Mouse (Mus musculus): ENCODE measurements at regions not wholly inside any gene's neighbourhood (a gene's known extent, or its start where the extent isn't known, plus 50 kb on each side); places are given as distances from the start of the nearest gene placed in this dataset.

GRCm38 (mm10) chr10:37995691-37996445, 825.7 kb downstream of the Rfpl4b start:
- Histone ChIP-seq H3K4me1 (replicated peaks) (no peaks in the 10 kb centered on the region), H3K9me3 (replicated peaks) (no peaks in the 10 kb centered on the region), H3K4me2 (no peak overlapping the region), H3K9ac (no peak overlapping the region), H3K27ac (ENCODE audit: poor library complexity, severe bottlenecking) (no peak overlapping the region), H3K4me3 (no peak overlapping the region), H3K36me3 (no peaks in the 10 kb centered on the region), H3K27me3 (replicated peaks) (no peaks in the 10 kb centered on the region)
- no peak for ATAC-seq (ENCODE audit: insufficient number of reproducible peaks, low FRiP score)

GRCm38 (mm10) chr10:37988297-37989263, 833.0 kb downstream of the Rfpl4b start:
- peak overlapping the region; percentile 6; the same call in 1 of the 2 replicates for H3K4me2 ChIP-seq
- WGBS = 55% methylated on average over 11 of the region's 11 CpGs
- H3K4me1 ChIP-seq (replicated peaks) = no peaks in the 10 kb centered on the region; the same call in 1 of the 2 replicates
- no peaks in the 10 kb centered on the region for H3K36me3 ChIP-seq
- ATAC-seq (ENCODE audit: insufficient number of reproducible peaks, low FRiP score) = no peak
- no peaks in the 10 kb centered on the region for H3K27me3 ChIP-seq (replicated peaks)
- no peak overlapping the region for H3K9ac ChIP-seq
- H3K27ac ChIP-seq (ENCODE audit: poor library complexity, severe bottlenecking) = no peak overlapping the region
- H3K4me3 ChIP-seq = no peak overlapping the region; the same call in 1 of the 2 replicates
- no peaks in the 10 kb centered on the region; the same call in 1 of the 2 replicates for H3K9me3 ChIP-seq (replicated peaks)

- ATAC-seq (ENCODE audit: insufficient number of reproducible peaks, low FRiP score) = no peak
- Histone ChIP-seq H3K4me2 (no peak overlapping the region), H3K4me1 (replicated peaks) (no peaks in the 10 kb centered on the region), H3K27me3 (replicated peaks) (no peaks in the 10 kb centered on the region), H3K4me3 (no peak overlapping the region), H3K27ac (ENCODE audit: poor library complexity, severe bottlenecking) (no peak overlapping the region), H3K9me3 (replicated peaks) (no peaks in the 10 kb centered on the region), H3K9ac (no peak overlapping the region), H3K36me3 (no peaks in the 10 kb centered on the region)
- 52% methylated on average over 3 of the region's 3 CpGs for WGBS
Observed at GRCm38 (mm10) chr10:37978899-37979539, 840.3 kb upstream of the Marcks start.

GRCm38 (mm10) chr10:37960051-37960450, 821.3 kb upstream of the Marcks start:
- Histone ChIP-seq H3K4me3 (no peak overlapping the region), H3K27ac (ENCODE audit: poor library complexity, severe bottlenecking) (no peak overlapping the region), H3K27me3 (replicated peaks) (no peaks in the 10 kb centered on the region), H3K9me3 (replicated peaks) (no peaks in the 10 kb centered on the region), H3K36me3 (no peaks in the 10 kb centered on the region), H3K4me2 (no peak overlapping the region), H3K4me1 (replicated peaks) (no peaks in the 10 kb centered on the region), H3K9ac (no peak overlapping the region)
- no peak for ATAC-seq (ENCODE audit: insufficient number of reproducible peaks, low FRiP score)

- 51% methylated on average over 2 of the region's 2 CpGs for WGBS
- H3K4me2 ChIP-seq = no peak overlapping the region
- no peak overlapping the region for H3K4me3 ChIP-seq
- H3K4me1 ChIP-seq (replicated peaks) = 0 out of 2 replicates have a peak, but pooled peaks cover 5% of the 10 kb centered on the region
- H3K9me3 ChIP-seq (replicated peaks) = no peaks in the 10 kb centered on the region
- ATAC-seq (ENCODE audit: insufficient number of reproducible peaks, low FRiP score) = no peak
- H3K27me3 ChIP-seq (replicated peaks) = no peaks in the 10 kb centered on the region
- H3K9ac ChIP-seq = no peak overlapping the region
- no peak overlapping the region for H3K27ac ChIP-seq (ENCODE audit: poor library complexity, severe bottlenecking)
- no peaks in the 10 kb centered on the region for H3K36me3 ChIP-seq
Observed at GRCm38 (mm10) chr10:37914780-37915179, 776.1 kb upstream of the Marcks start.

GRCm38 (mm10) chr10:37911669-37912068, 772.9 kb upstream of the Marcks start:
- no peak overlapping the region for H3K9ac ChIP-seq
- H3K27ac ChIP-seq (ENCODE audit: poor library complexity, severe bottlenecking) = no peak overlapping the region
- no peaks in the 10 kb centered on the region for H3K9me3 ChIP-seq (replicated peaks)
- H3K4me3 ChIP-seq = no peak overlapping the region
- H3K4me2 ChIP-seq = no peak overlapping the region
- H3K27me3 ChIP-seq (replicated peaks) = no peaks in the 10 kb centered on the region
- no peaks in the 10 kb centered on the region for H3K36me3 ChIP-seq
- H3K4me1 ChIP-seq (replicated peaks) = no peaks in the 10 kb centered on the region
- ATAC-seq (ENCODE audit: insufficient number of reproducible peaks, low FRiP score) = no peak

GRCm38 (mm10) chr10:37908276-37908675, 769.6 kb upstream of the Marcks start:
- no peaks in the 10 kb centered on the region for H3K4me1 ChIP-seq (replicated peaks)
- no peaks in the 10 kb centered on the region for H3K27me3 ChIP-seq (replicated peaks)
- WGBS = 57% methylated on average over 2 of the region's 2 CpGs
- no peak for ATAC-seq (ENCODE audit: insufficient number of reproducible peaks, low FRiP score)
- no peak overlapping the region for H3K4me3 ChIP-seq
- no peaks in the 10 kb centered on the region for H3K36me3 ChIP-seq
- no peak overlapping the region for H3K27ac ChIP-seq (ENCODE audit: poor library complexity, severe bottlenecking)
- H3K4me2 ChIP-seq = no peak overlapping the region
- H3K9ac ChIP-seq = no peak overlapping the region
- H3K9me3 ChIP-seq (replicated peaks) = no peaks in the 10 kb centered on the region

- Histone ChIP-seq H3K36me3 (no peaks in the 10 kb centered on the region), H3K27ac (ENCODE audit: poor library complexity, severe bottlenecking) (no peak overlapping the region), H3K4me2 (no peak overlapping the region), H3K27me3 (replicated peaks) (no peaks in the 10 kb centered on the region), H3K9ac (no peak overlapping the region), H3K4me3 (no peak overlapping the region), H3K4me1 (replicated peaks) (no peaks in the 10 kb centered on the region), H3K9me3 (replicated peaks) (no peaks in the 10 kb centered on the region)
- ATAC-seq (ENCODE audit: insufficient number of reproducible peaks, low FRiP score) = no peak
- WGBS = 53% methylated on average over 1 of the region's 1 CpGs
Observed at GRCm38 (mm10) chr10:37907731-37908130, 769.0 kb upstream of the Marcks start.

- 0 out of 2 replicates have a peak, but pooled peaks cover 2% of the 10 kb centered on the region for H3K4me1 ChIP-seq (replicated peaks)
- H3K36me3 ChIP-seq = no peaks in the 10 kb centered on the region
- H3K9ac ChIP-seq = no peak overlapping the region
- WGBS = 33% methylated on average over 1 of the region's 1 CpGs
- H3K27me3 ChIP-seq (replicated peaks) = no peaks in the 10 kb centered on the region
- H3K27ac ChIP-seq (ENCODE audit: poor library complexity, severe bottlenecking) = no peak overlapping the region
- no peaks in the 10 kb centered on the region for H3K9me3 ChIP-seq (replicated peaks)
- no peak overlapping the region for H3K4me2 ChIP-seq
- ATAC-seq (ENCODE audit: insufficient number of reproducible peaks, low FRiP score) = no peak
- H3K4me3 ChIP-seq = no peak overlapping the region
Observed at GRCm38 (mm10) chr10:37887961-37888360, 749.2 kb upstream of the Marcks start.

GRCm38 (mm10) chr10:37880841-37881240, 742.1 kb upstream of the Marcks start:
- 77% methylated on average over 5 of the region's 5 CpGs for WGBS
- Histone ChIP-seq H3K9me3 (replicated peaks) (no peaks in the 10 kb centered on the region), H3K36me3 (no peaks in the 10 kb centered on the region), H3K9ac (no peak overlapping the region), H3K4me1 (replicated peaks) (no peaks in the 10 kb centered on the region), H3K4me3 (no peak overlapping the region), H3K27ac (ENCODE audit: poor library complexity, severe bottlenecking) (no peak overlapping the region), H3K4me2 (no peak overlapping the region), H3K27me3 (replicated peaks) (no peaks in the 10 kb centered on the region)
- no peak for ATAC-seq (ENCODE audit: insufficient number of reproducible peaks, low FRiP score)

- Histone ChIP-seq H3K27ac (ENCODE audit: poor library complexity, severe bottlenecking) (no peak overlapping the region), H3K4me2 (no peak overlapping the region), H3K9me3 (replicated peaks) (no peaks in the 10 kb centered on the region), H3K4me1 (replicated peaks) (no peaks in the 10 kb centered on the region), H3K4me3 (no peak overlapping the region), H3K27me3 (replicated peaks) (no peaks in the 10 kb centered on the region), H3K9ac (no peak overlapping the region), H3K36me3 (no peaks in the 10 kb centered on the region)
- WGBS = 19% methylated on average over 2 of the region's 2 CpGs
- no peak for ATAC-seq (ENCODE audit: insufficient number of reproducible peaks, low FRiP score)
Observed at GRCm38 (mm10) chr10:37873925-37874324, 735.2 kb upstream of the Marcks start.

All from heart, embryonic 12.5 days (tissue).